Comparison of ENCODE assay signal across 7 mouse cellular contexts in genomic region chr12:105497894-105498293, GRCm38 (mm10). TPM values are rescaled to one million over a fixed set of nuclear protein-coding genes. Genes with fewer than 3 reads are reported as not detected.
DNase-seq lines count a peak whose midpoint lies in the region; ATAC-seq and TF ChIP-seq lines count a peak whose summit lies in the region.

No protein-coding gene starts in this region.

- no peaks in the 10 kb centered on the region for H3K9me3 ChIP-seq in limb, embryonic 11.5 days (ENCODE audit: control insufficient read depth, low read length)
- H3K9me3 ChIP-seq in midbrain, embryonic 16.5 days (replicated peaks; ENCODE audit: control insufficient read depth, low read length, poor library complexity, severe bottlenecking) = no peaks in the 10 kb centered on the region

- H3K27ac ChIP-seq in kidney, adult 2 months (ENCODE audit: insufficient read depth, low read depth, low read length) = no peak overlapping the region
- no peak overlapping the region for H3K27ac ChIP-seq in limb, embryonic 11.5 days (replicated peaks; ENCODE audit: low read depth, low read length)
- H3K27ac ChIP-seq in midbrain, embryonic 16.5 days (ENCODE audit: low read length) = no peak overlapping the region

- H3K27me3 ChIP-seq in kidney, adult 2 months (replicated peaks; ENCODE audit: control insufficient read depth, insufficient read depth, low read length) = no peaks in the 10 kb centered on the region
- H3K27me3 ChIP-seq in limb, embryonic 11.5 days (ENCODE audit: control insufficient read depth, insufficient read depth, low read length) = no peaks in the 10 kb centered on the region
- no peaks in the 10 kb centered on the region for H3K27me3 ChIP-seq in midbrain, embryonic 16.5 days (ENCODE audit: control insufficient read depth, insufficient read depth, low read depth, low read length)
- H3K27me3 ChIP-seq in splenic B cell, adult 2 months (ENCODE audit: control insufficient read depth, insufficient read depth, low read length, poor library complexity, severe bottlenecking) = no peaks in the 10 kb centered on the region

- ATAC-seq in limb, embryonic 11.5 days (ENCODE audit: insufficient number of reproducible peaks, low FRiP score, low TSS enrichment, low read depth) = peak; percentile 66
- ATAC-seq in midbrain, embryonic 16.5 days = peak; percentile 44; the same call in 1 of the 2 replicates

- 14% methylated on average over 6 of the region's 6 CpGs for WGBS in kidney, adult 2 months
- WGBS in limb, embryonic 11.5 days = 21% methylated on average over 6 of the region's 6 CpGs
- WGBS in midbrain, embryonic 16.5 days = 11% methylated on average over 6 of the region's 6 CpGs

- H3K4me3 ChIP-seq in kidney, adult 2 months (ENCODE audit: insufficient read depth, low read depth, low read length) = no peak overlapping the region
- no peak overlapping the region for H3K4me3 ChIP-seq in limb, embryonic 11.5 days (ENCODE audit: low read depth, low read length)
- no peak overlapping the region for H3K4me3 ChIP-seq in midbrain, embryonic 16.5 days (ENCODE audit: low read depth, low read length)

- TF ChIP-seq CTCF in kidney, adult 2 months (conservative IDR thresholded peaks at IDR 0.05; ENCODE audit: insufficient read depth, insufficient read length, low read depth, low read length) = peak; percentile 87

- H3K4me1 ChIP-seq in kidney, adult 2 months (ENCODE audit: control insufficient read depth, insufficient read depth, low read length) = no peaks in the 10 kb centered on the region
- H3K4me1 ChIP-seq in limb, embryonic 11.5 days (ENCODE audit: control insufficient read depth, insufficient read depth, low read length) = 0 out of 2 replicates have a peak, but pooled peaks cover 2% of the 10 kb centered on the region
- no peaks in the 10 kb centered on the region for H3K4me1 ChIP-seq in midbrain, embryonic 16.5 days (ENCODE audit: control insufficient read depth, insufficient read depth, low read length)

- no peaks in the 10 kb centered on the region for H3K36me3 ChIP-seq in kidney, adult 2 months (ENCODE audit: control insufficient read depth, insufficient read depth, low read length)
- H3K36me3 ChIP-seq in limb, embryonic 11.5 days (ENCODE audit: control insufficient read depth, insufficient read depth, low read length) = no peaks in the 10 kb centered on the region
- no peaks in the 10 kb centered on the region for H3K36me3 ChIP-seq in midbrain, embryonic 16.5 days (ENCODE audit: control insufficient read depth, insufficient read depth, low read length)
- H3K36me3 ChIP-seq in splenic B cell, adult 2 months (ENCODE audit: control insufficient read depth, insufficient read depth, low read length, poor library complexity, severe bottlenecking) = no peaks in the 10 kb centered on the region

- DNase-seq in adrenal gland, postnatal 10 days = peak; percentile 91
- peak; percentile 88 for DNase-seq in embryo, embryonic 10 days (ENCODE audit: low spot score)
- peak; percentile 67 to 85 for DNase-seq in gastrocnemius, postnatal 4 days (ENCODE audit: low spot score in 2 of 2)
- DNase-seq in kidney, adult 2 months = peak; percentile 84
- DNase-seq in limb, embryonic 11.5 days (ENCODE audit: low spot score) = peak; percentile 89
- DNase-seq in splenic B cell, adult 2 months (ENCODE audit: low read depth, low spot score) = peak; percentile 48

- H3K9ac ChIP-seq in limb, embryonic 11.5 days (ENCODE audit: low read length) = no peak overlapping the region
- H3K9ac ChIP-seq in midbrain, embryonic 16.5 days (ENCODE audit: low read depth, low read length) = no peak overlapping the region

- no peak overlapping the region for H3K4me2 ChIP-seq in limb, embryonic 11.5 days (ENCODE audit: low read depth, severe bottlenecking)
- H3K4me2 ChIP-seq in midbrain, embryonic 16.5 days (ENCODE audit: low read length) = no peak overlapping the region

- no peak for TF ChIP-seq POLR2A in kidney, adult 2 months (IDR thresholded peaks at IDR 0.05; ENCODE audit: low read depth, low read length)

RNA-seq across cellular contexts. Expression of gene D430019H16Rik, which starts 44.2 kb away (rescaled TPM):
- total RNA-seq in adrenal gland, postnatal 10 days (2021) = 1 to 10 TPM; 6.0 to 8.0 TPM
- 1 to 10 TPM; 6.4 to 6.7 TPM for total RNA-seq in gastrocnemius, postnatal 4 days (2021)
- 3.5 and 3.7 TPM in 2 replicates for polyA plus RNA-seq in kidney, adult 2 months (2012; rRNA removed)
- 4.1 and 4.7 TPM in 2 replicates for polyA plus RNA-seq in limb, embryonic 11.5 days (2014; fragmentation: Nextera tagmentation; extraction: Ambion mirVana)
- 16.3 and 16.7 TPM in 2 replicates for polyA plus RNA-seq in midbrain, embryonic 16.5 days (2015; fragmentation: Nextera tagmentation; extraction: Ambion mirVana)
